Mouse (Mus musculus) ES-Bruce4 (cell line): ENCODE results near the gene Syne3. TPM values are rescaled to one million over a fixed set of nuclear protein-coding genes. Genes with fewer than 3 reads are reported as not detected.
A peak's percentile ranks its signal among the peaks of the same experiment; 100 is the strongest.

Experiments
- H3K27ac ChIP-seq: 2 replicates; pipeline ENCODE4 v1.5.1; 2012; ENCODE audit warnings: low read length, inconsistent platforms; ENCODE audit not compliant: insufficient read depth
- H3K27me3 ChIP-seq: 2 replicates; pipeline ENCODE4 v1.6.1; 2012; ENCODE audit warnings: mild to moderate bottlenecking, low read length, inconsistent platforms; ENCODE audit not compliant: control insufficient read depth, poor library complexity, insufficient read depth, severe bottlenecking
- H3K36me3 ChIP-seq: 2 replicates; pipeline ENCODE4 v1.6.1; 2012; ENCODE audit warnings: inconsistent platforms, mild to moderate bottlenecking, low read length, moderate library complexity; ENCODE audit not compliant: control insufficient read depth, poor library complexity, insufficient read depth, severe bottlenecking
- H3K4me1 ChIP-seq: one replicate; pipeline ENCODE4 v1.8.1; 2011; ENCODE audit warnings: low read length; ENCODE audit not compliant: control insufficient read depth, insufficient read depth
- H3K4me3 ChIP-seq: 2 replicates; pipeline ENCODE4 v1.5.1; 2011; ENCODE audit warnings: low read depth, mild to moderate bottlenecking, low read length
- H3K9ac ChIP-seq: 2 replicates; pipeline ENCODE4 v1.6.1; 2012; ENCODE audit warnings: low read depth, mild to moderate bottlenecking, inconsistent platforms; ENCODE audit not compliant: poor library complexity, severe bottlenecking
- H3K9me3 ChIP-seq: replicated peaks from 2 replicates; pipeline ENCODE4 v1.6.1; 2012; ENCODE audit warnings: mild to moderate bottlenecking, low read length, inconsistent platforms; ENCODE audit not compliant: control insufficient read depth, poor library complexity, insufficient read depth, severe bottlenecking
- CTCF ChIP-seq: IDR thresholded peaks from one replicate; pipeline ENCODE4 v1.8.1; 2011; ENCODE audit warnings: low read depth, low read length
- EP300 ChIP-seq: IDR thresholded peaks from 2 replicates; pipeline ENCODE4 v1.6.1; 2011; ENCODE audit warnings: low read depth, low read length; ENCODE audit not compliant: insufficient read depth
- POLR2A ChIP-seq: IDR thresholded peaks from one replicate; pipeline ENCODE4 v1.8.1; 2011; ENCODE audit warnings: low read length; ENCODE audit not compliant: insufficient read depth
- polyA plus RNA-seq: library from polyadenylated mRNA; stranded (reverse); fragments of >200 nt; gene quantifications from 2 replicates; pipeline ENCODE4 v1.2.4, GENCODE M21; 2011; ENCODE audit warnings: low read depth; ENCODE audit not compliant: missing spikeins, insufficient read depth, insufficient read length

The Syne3 gene
- polyA plus RNA-seq, 1 experiment: 1.2 TPM

DNA sequence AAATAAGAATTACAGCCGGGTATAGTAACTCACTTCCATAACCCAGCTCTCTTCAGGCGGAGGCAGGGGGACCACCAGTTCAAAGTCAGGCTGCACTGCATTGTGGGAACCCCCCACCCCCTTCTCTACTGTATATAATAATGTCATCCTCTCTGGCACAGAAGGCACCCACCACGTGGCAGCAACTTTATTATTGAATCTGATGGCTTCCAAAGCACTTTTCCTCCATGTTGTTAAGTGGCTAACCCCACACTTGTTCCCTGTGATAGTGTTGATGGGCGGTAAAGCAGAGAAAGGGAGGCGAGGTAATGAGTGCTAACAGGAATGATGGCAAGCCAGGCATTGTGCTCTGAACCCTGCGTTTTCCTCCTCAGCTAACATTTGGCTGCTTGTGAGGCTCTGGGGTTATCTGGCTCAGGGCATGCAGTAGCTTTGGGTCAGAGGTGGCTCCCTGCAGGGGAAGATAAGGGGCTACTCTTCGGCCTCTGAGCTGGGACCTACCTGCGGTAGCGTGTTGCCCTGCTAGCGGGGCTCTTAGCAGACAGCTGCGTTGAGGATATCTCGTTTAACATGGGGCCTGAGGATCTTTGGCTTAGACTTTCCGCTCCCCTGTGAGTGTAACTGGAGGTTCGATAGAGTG is 24.6 kb upstream of the Syne3 start:
- H3K27ac ChIP-seq: no peak overlapping the region
- no peaks in the 10 kb centered on the region for H3K9me3 ChIP-seq
- H3K36me3 ChIP-seq: peaks cover 14% of the 10 kb centered on the region
- H3K9ac ChIP-seq: no peak overlapping the region
- H3K27me3 ChIP-seq: no peaks in the 10 kb centered on the region
- no peaks in the 10 kb centered on the region for H3K4me1 ChIP-seq
- H3K4me3 ChIP-seq: no peak overlapping the region
- TF ChIP-seq EP300 (no peak), POLR2A (no peak), CTCF (no peak)

DNA sequence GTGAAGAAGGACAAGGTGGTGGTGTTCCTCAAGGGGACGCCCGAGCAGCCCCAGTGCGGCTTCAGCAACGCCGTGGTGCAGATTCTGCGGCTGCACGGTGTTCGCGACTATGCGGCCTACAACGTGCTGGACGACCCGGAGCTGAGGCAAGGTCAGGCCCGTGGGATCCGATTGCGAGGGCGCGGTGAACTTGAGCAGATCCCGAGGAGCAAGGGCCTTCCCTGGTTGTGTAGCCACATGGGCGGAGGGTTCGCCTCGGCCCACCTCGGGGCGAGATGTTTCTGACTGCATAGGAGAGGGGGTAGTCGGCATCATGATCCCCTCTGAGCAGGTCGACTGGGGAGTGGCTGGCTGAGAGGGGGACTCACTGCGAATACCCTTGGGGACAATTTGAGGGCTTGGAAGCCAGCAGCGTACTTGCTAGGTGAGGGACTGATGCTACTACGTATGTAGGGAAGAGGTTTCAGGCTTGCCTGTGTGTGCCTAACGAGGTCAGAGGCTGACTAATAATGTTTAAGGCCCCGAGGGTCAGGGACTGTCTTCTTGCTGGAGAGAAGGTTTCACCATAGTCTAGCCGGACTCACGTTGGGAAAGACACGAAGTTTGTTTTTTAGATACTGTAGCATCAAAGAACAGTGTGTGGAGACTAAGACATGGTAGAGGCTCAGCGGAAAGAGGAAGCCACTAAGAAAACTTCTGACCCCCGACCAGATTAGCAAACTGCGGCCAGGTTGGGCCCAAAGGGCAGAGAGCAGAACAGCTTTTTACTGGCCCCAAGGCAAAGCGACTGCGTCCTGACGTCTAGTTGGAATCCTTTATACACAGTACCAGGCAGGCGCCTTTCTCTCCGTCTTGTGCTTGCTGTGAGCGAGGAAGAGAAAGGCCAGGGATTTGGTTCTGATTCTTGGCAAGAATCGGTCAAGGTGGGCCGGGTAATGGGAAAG is 23.5 kb upstream of the Syne3 start:
- no peak for TF ChIP-seq EP300
- Histone ChIP-seq H3K36me3 (peaks cover 14% of the 10 kb centered on the region), H3K4me1 (no peaks in the 10 kb centered on the region), H3K27ac (no peak overlapping the region), H3K9ac (peak overlapping the region; percentile 68), H3K9me3 (no peaks in the 10 kb centered on the region), H3K27me3 (no peaks in the 10 kb centered on the region), H3K4me3 (peak overlapping the region; percentile 87)

DNA sequence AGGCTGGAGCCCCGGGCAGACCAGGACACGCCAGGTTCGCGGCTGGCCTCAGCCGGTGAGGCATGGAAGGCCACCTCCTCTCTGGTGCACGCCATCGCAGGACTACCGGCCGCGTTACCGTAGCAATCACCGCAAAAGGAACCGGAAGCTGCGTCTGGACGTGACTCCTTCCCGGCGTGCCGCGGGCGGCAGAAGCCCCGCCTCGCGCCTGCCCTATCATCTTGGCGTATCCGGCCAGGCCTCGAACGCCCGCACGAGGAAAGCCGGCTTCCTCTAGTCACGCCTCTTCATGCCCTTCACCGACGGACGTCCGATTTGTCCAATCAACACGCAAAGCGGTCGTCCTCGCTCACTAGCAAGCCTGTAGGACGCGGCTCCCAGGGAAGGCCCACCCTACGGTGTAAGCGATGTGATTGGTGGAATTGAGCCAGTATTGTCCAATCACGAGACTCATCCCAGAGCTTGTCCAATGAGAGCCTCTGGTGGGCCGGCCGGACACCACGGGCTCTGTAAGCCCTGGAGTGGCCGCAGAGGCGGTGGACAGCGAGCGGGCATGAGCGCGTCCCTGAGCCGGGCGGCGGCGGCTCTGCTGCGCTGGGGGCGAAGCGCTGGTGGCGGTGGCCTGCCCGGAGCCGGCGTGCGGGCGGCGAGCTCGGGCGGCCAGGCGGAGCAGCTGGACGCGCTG is 22.7 kb upstream of the Syne3 start, which contains the start of gene Glrx5:
Glrx5 (plus strand) TSS at position 542 of the 685 bp plus-strand sequence.
- peak within 1 kb of the TSS; percentile 76 for H3K9ac ChIP-seq
- H3K27ac ChIP-seq: no peak within 1 kb of the TSS
- H3K4me1 ChIP-seq: no peaks in the 10 kb centered on the region
- H3K27me3 ChIP-seq: no peaks in the 10 kb centered on the region
- no peaks in the 10 kb centered on the region for H3K9me3 ChIP-seq
- peak within 1 kb of the TSS; percentile 87 for H3K4me3 ChIP-seq
- H3K36me3 ChIP-seq: peaks cover 14% of the 10 kb centered on the region
- TF ChIP-seq CTCF: no peak
- no peak for TF ChIP-seq EP300
- TF ChIP-seq POLR2A: peak; percentile 83

DNA sequence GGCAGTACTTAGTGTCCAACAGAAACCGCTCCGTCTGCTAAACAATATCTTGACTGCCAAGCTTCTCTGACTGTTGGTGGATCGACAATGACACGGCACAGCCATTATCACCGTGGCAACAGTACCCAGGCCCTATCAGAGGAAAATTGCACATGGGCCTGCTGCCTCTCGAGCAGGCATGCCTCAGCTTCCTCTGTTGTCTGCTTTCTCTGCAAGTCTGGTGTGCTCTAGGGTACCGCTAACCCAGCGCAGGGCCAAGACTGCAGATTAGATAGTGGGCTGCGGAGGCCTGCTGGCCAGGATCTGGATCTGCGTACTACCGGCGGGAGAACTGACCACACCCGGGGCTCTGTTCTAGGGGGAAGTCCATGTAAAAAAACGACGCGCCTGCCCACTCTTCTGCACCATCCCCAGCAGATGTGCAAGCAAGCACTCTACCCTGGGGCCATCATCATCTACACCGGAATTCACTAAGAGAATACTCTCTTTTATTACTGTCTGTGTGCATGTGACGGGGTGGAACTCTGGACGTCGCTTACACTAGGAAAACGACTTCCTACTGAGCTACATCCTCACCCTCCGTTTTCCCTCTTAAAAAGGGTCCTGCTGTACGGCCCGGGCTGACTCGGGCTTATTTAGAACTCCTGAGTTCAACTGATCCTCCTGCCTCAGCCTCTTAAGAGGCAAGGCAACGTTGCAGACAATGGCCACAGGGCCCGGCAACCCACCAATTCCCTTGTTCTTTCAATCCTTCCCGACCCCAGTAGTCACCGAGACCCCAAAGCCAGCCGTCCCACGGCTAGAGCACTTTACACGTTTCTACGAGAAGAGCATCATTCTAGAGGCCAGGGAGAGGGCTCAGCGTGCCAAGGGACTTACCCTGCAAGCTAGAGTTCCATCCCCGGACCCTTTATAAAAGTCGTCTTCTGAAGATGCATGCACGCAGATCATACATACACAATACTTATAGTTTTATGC is 21.8 kb upstream of the Syne3 start:
- peak overlapping the region; percentile 77 for H3K4me3 ChIP-seq
- H3K9me3 ChIP-seq: no peaks in the 10 kb centered on the region
- peaks cover 14% of the 10 kb centered on the region for H3K36me3 ChIP-seq
- H3K9ac ChIP-seq: peak overlapping the region; percentile 76
- H3K27me3 ChIP-seq: no peaks in the 10 kb centered on the region
- TF ChIP-seq POLR2A: no peak
- no peak for TF ChIP-seq EP300
- TF ChIP-seq CTCF: no peak
- no peaks in the 10 kb centered on the region for H3K4me1 ChIP-seq
- no peak overlapping the region for H3K27ac ChIP-seq

DNA sequence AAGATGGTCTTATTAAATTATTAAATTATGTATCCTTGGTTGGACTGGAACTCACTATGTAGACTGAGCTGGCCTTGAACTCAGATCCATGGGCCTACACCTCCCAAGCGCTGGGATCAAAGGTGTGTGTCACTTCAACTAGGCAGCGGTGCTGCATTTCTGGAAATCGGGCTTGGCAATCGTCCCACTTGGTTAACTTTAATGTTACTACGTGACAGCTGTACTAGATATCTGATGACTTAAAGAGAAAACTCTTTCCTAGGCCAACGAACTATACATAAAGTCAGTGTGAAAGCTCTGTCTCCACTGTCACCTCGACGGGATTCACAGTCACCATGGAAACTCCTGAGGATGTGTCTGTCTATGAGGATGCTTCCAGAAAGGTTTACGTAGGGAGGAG is 20.3 kb upstream of the Syne3 start:
- H3K4me1 ChIP-seq: no peaks in the 10 kb centered on the region
- H3K9ac ChIP-seq: no peak overlapping the region
- no peaks in the 10 kb centered on the region for H3K27me3 ChIP-seq
- no peak overlapping the region for H3K27ac ChIP-seq
- no peaks in the 10 kb centered on the region for H3K9me3 ChIP-seq
- TF ChIP-seq CTCF: no peak
- TF ChIP-seq POLR2A: no peak
- no peak for TF ChIP-seq EP300
- H3K4me3 ChIP-seq: no peak overlapping the region
- peaks cover 14% of the 10 kb centered on the region for H3K36me3 ChIP-seq
